Mouse (Mus musculus) frontal cortex, postnatal 14 days (tissue): ENCODE measurements around the gene Gm3776.
"Not testable (repeated sequence)": the region's sequence is repeated elsewhere in the genome, so short reads cannot be mapped to it uniquely, and the experiment has no call there.

Experiments used
- DNase-seq, 2 experiments: peaks; one replicate each; pipeline ENCODE4 v3.0.0; 2022; ENCODE audit warnings: low spot score in 2 of 2

The Gm3776 gene

GRCm38 (mm10) chr9:78256914-78257313, at the start of gene Gm3776:
Gm3776 (plus strand) TSS chr9:78257129.
- DNase-seq = not testable (repeated sequence)

- no peak for DNase-seq
Measured at GRCm38 (mm10) chr9:78208956-78209355, 48.0 kb upstream of the Gm3776 start.

DNA sequence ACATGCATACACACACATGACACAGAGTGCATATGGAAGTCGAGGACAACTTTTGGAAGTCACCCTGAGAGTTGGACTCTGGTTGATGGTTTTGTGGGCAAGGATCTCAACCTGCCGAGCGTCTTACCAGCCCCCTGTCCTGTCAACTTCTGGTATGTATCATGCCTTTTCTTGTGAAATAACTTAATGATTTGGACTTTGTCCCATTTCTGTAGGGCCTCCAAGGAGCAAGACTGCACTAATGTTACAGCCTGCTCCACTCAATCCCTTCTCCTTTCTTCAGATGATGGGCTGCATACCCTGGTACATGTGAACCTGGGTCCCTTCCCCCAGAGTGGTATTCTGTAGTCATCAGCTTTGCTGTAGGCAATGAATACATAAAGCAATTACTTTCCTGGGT, 46.9 kb upstream of the Gm3776 start:
- DNase-seq = no peak

DNA sequence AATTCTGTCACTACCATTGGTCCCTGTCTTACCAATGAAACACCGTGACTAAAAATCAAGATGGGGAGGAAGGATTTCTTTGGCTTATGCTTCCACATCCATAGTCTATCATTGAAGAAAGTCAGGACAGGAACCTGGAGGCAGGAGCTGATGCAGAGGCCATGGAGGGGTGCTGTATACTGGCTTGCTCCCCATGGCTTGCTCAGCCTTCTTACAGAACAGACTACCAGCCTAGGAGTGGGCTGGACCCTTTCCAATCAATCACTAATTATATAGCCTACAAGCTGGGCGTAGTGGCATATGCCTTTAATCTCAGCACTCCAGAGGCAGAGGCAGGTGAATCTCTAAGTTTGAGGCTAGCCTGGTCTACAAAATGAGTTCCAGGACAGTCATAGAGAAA, 46.1 kb upstream of the Gm3776 start:
- no peak for DNase-seq

DNA sequence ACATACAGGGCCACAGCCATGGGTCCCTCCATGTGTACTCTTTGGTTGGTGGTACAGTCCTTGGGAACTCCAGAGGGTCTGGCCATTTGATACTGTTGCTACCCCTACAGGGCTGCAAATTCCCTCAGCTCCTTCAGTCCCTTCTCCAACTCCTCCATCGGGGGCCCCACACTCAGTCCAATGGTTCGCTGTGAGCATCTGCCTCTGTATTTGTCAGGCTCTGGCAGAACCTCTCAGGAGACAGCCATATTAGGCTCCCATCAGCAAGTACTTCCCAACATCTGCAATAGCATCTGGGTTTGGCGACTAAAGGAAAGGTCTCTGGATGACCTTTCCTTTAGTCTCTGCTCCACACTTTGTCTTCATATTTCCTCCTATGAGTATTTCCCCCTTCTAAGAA, 45.4 kb upstream of the Gm3776 start:
- DNase-seq = no peak

- DNase-seq = no peak
Measured at GRCm38 (mm10) chr9:78212341-78213049, 44.4 kb upstream of the Gm3776 start.

GRCm38 (mm10) chr9:78217074-78217473, 39.9 kb upstream of the Gm3776 start:
- DNase-seq = no peak

- no peak for DNase-seq
Measured at GRCm38 (mm10) chr9:78222616-78223015, 34.3 kb upstream of the Gm3776 start.

DNA sequence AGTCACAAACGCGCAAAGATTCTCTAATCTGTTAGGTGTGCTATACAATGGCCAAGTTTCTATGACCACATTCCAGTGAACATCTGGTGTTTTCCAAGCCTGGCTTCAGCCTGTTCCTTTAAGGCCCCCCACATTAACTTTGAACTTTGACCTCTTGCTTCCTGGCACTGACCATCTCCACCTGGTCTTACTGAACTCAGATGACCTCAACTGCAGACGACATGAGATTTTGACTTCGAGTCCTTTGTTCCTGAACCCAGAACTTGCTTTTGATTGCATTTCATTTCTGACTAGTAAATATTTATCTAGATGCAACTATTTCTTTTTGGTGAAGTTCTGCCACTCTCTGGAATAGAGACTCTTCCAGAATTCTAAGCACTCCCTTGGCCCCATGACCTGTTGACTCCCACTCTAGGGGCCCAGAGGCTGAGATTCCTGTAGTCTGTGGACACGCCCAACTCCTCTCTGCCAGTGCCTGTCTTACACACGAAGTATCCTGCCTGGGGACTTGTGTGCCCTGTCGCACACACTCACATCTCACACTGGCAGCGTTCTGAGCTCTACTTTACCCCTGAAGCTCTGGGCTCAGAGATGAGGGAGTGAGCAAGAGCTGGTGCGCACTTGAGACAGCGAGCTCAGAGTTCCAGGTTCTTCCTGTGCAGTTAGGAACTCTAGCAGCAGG, 33.6 kb upstream of the Gm3776 start:
- DNase-seq = no peak

GRCm38 (mm10) chr9:78224418-78224817, 32.5 kb upstream of the Gm3776 start:
- no peak for DNase-seq

DNA sequence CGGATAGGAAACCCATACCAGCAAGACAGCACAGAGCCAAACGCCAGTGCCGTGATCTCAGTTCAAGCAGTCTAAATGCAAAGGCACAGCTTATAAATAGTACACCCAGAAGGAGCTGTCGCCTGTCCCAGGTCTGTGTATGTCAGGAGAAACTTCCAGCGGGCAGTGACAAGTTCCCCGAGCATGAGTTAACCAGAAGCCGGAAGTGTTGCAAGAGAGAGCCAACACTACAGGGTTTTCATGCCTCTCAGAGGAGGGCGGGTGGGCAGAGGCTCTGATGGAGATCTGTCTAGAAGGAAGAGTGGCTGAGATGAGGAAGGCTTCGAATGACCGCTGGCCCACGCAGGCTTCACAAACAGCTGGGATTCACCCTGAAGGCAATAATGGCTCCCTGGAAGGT, 31.6 kb upstream of the Gm3776 start:
- DNase-seq = no peak

GRCm38 (mm10) chr9:78228122-78228521, 28.8 kb upstream of the Gm3776 start:
- DNase-seq = no peak

DNA sequence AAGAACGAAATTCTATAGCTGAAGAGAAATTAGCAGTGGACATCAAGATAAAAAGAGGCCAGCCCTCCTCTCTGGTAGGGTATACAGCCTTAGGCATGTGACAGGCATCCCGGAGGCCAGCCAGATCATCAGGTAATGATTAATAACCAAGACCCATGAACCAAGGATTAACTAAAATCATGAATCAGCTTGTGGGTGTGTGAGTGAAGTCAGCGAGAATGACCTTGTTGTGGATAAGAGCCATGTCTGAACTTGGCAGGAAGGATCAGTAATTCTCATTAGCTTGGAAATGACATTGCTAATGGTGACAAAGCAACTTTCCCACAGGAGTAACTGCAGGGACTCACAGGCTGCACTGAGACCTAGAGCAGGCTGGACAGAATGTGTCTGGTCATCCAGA, 27.3 kb upstream of the Gm3776 start:
- not testable (repeated sequence) for DNase-seq

DNA sequence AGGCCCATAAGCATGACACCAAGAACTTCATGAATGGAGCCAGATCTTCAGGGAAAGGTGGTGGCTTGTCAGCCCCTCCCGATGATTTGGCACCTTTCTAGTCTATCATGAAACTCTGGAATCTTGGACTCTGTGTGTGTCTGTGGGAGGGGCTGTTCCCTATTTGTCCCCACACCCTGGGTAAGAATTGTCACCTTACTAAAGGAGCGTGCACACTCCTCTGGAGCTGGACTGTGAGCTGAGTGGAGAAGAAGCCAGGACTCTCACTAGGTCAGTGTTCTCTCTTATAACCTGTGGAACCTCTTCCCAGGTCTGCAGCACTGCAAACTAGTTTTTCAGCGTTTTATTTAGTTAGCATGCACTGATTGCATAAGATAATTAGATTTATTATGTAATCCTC, 26.5 kb upstream of the Gm3776 start, which contains the start of gene Gsta1:
Gene Gsta1, plus strand, starts transcription at position 196 of the 400 bp plus-strand sequence.
- DNase-seq = not testable (repeated sequence)

- not testable (repeated sequence) for DNase-seq
Measured at GRCm38 (mm10) chr9:78233121-78233695, 23.7 kb upstream of the Gm3776 start.

- DNase-seq = not testable (repeated sequence)
Measured at GRCm38 (mm10) chr9:78255683-78256470, 1.1 kb upstream of the Gm3776 start.

DNA sequence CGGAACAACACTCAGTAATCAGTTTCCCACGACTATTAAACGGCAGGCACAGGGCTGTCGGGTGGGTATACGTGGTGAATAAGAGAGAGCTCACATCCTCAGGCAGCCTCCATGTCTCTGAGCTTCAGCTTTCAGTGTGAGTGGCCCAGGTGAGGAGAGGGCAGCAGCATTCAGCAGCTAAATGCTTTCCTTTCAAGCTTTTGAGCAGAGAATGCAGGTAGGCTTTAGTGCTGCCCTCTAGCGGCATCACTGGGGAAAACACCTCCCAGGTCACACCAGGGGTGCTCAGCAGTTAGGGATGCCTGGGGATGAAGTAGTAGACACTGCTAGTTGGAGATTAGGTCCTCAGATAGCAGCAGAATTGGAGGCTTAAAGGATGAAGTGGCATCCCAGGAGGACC, 2.8 kb downstream of the Gm3776 start:
- DNase-seq = peak in 1 of 2 experiments; percentile 10

DNA sequence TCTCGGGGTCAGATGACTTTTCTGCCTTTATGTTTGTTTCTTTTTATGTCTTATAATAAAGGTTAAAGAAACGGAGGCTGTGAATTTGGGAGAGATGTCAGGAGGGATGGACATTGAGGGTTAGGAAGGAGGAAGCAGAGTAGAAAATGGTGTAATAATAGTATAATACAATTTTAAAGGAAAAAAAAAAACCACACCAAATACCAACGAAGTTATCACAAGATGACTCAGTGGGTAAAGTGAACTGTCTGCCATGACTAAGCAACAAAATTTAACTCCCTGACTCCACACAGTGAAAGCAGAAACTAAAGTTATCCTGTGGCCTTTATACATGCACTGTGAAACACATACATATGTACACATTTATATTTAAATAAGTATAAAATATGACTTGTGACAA, 14.0 kb downstream of the Gm3776 start:
- not testable (repeated sequence) for DNase-seq

DNA sequence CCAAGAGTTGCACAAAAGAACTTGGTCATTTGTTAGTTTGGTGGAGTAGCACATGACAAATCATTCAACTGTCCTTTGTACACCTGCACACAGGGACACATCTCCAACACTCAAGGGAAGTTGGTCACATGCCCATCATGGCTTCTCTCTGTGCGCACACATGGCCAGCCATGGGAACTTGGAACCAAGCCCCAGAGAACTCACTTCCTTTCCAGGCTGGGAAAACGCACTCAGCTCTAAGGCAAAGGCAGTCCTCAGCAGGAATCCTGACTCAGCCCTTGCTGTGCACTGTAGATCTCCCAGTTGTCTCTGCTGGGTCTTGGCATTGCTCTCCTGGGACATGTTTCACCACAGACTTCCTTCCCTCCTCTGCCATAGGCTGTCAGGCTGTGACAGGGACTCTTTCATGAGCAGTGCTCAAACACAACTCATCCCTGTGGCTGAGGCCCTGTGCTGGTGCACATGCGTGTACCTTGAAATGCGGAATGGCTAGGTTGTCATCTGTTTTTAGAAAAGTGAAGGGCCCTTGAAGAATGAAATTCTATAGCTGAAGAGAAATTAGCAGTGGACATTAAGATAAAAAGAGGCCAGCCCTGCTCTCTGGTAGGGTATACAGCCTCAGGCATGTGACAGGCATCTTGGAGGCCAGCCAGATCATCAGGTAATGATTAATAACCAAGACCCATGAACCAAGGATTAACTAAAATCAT, 25.2 kb downstream of the Gm3776 start:
- not testable (repeated sequence) for DNase-seq

DNA sequence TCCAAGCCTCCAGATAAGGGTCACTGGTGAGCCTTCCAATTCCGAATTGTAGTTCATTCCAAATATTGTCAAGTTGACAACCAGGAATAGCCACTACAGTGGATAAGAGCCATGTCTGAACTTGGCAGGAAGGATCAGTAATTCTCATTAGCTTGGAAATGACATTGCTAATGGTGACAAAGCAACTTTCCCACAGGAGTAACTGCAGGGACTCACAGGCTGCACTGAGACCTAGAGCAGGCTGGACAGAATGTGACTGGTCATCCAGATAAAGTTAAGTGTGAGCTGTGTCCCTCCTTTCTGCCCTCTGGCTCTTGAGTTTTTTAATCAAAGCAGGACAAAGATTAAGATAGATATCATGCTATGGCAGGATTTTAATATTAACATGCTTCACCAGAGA, 32.1 kb downstream of the Gm3776 start:
- not testable (repeated sequence) for DNase-seq

- not testable (repeated sequence) for DNase-seq
Measured at GRCm38 (mm10) chr9:78289723-78290122, 32.8 kb downstream of the Gm3776 start, which contains the start of gene Gm10639. Gm10639 (plus strand) TSS chr9:78289923.
